Mouse (Mus musculus): ENCODE measurements around the gene Cd59b.

Cd59b gene

DNA sequence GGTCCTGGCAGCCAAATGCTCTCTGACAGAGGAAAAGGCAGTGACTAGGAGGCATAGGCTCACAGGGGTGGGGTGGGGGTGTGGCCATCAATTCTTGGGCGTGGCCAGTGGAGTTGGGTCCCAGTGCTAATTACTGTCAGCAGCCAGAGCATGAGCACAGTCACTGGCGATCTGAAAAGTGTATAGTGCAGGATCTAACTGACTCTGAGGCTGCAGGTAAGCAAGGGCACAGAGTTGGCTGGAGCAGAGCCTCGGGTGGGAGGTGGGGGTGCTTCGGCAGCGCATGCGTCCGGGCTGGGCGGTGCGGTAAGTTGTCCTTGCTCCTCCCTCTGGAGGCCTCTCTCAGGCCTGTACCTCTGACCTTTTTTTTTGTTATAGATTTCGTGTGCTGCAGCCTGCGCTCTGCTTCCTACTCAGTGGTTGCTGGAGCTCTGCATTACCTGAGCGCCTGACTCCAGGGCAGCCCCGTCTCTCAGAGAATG is at the start of gene Cd59b:
TSS of gene Cd59b (plus strand) at position 146 of the 482 bp plus-strand sequence.
- peak; percentile 37 for DNase-seq (ENCODE audit: low spot score)

DNA sequence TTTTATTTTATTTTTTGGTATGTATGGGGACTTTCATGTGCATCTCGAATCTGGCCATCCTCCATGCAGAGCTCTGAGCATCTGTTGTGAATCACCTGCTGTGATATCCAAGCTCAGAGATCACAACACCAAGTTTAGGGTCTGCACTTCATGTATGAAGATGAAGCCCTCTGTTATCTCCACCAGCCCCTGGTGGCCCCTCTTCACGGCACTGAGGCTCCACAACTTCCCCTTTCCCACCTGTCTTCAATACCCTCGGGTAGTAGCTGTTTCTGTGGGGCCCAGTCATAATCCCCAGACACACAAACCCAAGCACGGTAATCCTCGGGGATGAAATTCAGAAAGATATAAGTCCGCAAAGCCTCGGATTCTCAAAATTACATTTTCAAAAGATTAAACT is 46.6 kb upstream of the Cd59b start:
- no peak for DNase-seq (ENCODE audit: low spot score)

DNA sequence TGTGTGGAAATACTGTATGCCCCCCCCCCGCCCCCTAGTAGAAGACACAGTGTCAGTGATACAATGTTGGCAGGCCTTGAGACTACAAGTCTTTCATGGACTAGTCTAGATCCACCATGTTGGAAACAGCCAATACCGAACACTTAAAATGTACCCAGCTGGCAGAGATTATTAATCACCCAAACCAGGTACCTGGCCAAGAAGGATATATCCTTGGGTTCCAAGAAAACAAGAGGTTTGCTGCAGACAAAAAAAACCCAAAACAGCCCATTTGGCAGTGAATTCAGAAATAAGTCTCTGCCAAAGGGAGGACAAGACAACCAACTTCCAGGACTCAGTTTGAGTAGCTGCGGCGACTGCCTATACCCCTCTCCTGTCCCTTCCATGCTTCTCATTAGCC is 45.0 kb upstream of the Cd59b start:
- DNase-seq (ENCODE audit: low spot score), result no peak

DNA sequence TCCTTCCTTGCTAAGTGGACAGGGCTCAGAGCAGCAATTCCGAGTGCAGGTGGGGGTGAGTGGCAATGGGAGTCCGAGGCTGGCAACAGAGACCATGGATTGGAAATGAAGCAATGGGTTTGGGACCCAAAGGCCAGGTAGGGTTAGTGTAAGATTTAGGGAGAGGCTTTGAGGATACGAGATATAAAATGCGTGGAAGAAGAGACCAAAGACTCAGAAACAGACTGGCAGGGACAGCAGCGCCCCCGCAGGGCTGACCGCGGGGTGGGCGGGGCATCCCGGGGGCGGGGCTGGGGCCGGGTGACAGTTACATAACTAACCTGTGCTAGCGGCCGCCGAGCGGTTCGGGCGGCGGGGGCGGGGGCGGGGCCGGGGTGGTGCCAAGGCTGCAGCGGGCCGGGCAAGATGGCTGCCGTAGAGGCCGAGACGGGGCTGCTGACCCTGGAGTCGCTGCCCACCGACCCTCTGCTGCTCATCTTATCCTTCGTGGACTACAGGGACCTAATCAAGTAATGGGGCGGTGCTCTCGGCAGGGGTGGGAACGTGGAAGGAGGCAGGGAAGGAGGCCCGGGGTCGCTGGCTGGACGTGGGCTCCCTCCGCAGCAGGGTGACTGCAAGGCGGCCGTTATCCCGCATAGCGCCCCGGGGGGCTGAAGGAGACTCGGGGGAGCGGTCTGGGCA is 42.1 kb upstream of the Cd59b start, which contains the start of gene Fbxo3:
TSS of gene Fbxo3 (plus strand) at position 264 of the 681 bp plus-strand sequence.
- DNase-seq (ENCODE audit: low spot score), result peak; percentile 89

DNA sequence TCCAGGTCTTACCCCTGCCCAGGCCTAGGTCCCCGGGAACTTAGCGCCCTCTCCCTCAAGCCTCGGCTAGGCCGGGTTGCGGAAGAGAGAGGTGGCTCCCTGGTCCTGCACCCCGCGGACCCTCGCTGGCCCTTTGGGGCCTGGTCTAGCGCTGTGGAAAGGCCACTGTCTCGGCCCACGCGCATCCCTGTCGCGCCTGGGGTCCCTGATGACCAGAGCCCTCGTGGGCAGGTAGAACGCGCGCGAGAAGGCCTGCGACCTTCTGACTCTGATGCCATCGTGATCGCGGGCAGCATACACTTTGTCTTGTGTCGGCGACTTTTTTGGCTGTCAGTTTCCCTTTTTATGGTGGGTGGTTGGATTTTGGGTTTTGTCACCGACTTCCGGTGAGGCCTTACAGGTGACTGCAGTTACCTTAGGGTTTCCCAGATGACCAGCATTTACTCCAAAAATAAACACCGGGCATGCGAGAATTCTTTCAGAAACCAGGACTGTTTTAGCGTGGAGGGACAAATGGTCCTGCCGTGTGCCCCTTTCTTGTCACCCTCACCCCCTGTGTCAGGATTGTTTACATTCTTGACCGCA is 41.4 kb upstream of the Cd59b start, which contains the start of gene 4931422A03Rik:
TSS of gene 4931422A03Rik (minus strand) at position 223 of the 585 bp plus-strand sequence.
- DNase-seq (ENCODE audit: low spot score), result no peak

DNA sequence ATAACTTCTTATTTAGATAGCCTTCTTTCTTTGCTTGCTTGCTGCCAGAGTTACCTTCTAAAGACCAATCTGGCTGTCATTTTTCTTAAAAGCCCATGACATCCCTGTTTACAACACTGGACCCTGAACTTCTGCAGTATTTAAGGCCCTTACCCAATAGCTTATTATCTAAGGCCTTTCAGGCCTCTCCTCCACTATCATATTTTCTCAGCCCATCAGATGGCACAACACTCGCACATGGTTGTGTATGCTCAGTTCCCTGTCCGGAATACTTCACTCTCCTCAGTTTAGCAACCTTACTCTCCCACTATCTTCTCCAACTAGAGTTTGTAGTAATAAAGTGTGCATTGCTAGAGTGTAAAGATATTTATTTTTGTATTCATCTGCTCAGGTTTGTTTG is 40.6 kb upstream of the Cd59b start:
- no peak for DNase-seq (ENCODE audit: low spot score)

DNA sequence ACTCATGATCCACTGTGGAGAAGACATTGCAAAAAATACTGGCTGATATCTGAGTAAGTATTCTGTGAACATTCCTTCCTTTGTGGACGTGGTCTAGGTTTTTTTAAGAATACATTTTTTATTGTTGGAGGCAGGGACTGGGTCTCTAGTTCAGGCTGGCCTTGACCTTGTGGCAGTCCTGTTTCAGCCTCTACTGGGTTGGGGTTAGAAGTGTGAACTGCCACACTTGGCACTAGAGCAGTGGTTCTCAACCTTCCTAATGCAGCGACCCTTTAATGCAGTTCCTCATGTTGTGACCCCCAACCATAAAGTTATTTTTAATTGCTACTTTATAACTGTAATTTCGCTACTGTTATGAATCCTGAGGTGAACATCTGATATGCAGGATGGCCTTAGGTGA is 39.3 kb upstream of the Cd59b start:
- no peak for DNase-seq (ENCODE audit: low spot score)

DNA sequence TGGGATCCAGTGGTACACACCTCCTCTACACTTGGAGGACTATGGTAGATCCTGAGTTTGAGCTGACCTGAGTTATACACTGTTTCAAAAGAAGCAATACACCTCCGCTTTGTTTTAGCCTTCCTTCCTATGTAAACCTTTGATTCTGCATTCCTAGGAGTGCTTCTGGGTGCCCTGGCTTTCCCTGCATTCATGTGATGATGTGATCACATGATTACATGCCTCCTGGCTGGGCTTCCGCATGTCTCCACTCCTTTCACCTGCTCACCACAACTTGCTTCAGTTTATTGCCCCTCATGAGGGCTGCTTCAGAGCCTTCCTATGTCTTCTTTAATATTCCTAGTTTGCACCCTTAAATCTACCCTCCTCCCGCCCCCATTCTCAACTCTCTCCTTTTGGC is 37.6 kb upstream of the Cd59b start:
- no peak for DNase-seq (ENCODE audit: low spot score)

DNA sequence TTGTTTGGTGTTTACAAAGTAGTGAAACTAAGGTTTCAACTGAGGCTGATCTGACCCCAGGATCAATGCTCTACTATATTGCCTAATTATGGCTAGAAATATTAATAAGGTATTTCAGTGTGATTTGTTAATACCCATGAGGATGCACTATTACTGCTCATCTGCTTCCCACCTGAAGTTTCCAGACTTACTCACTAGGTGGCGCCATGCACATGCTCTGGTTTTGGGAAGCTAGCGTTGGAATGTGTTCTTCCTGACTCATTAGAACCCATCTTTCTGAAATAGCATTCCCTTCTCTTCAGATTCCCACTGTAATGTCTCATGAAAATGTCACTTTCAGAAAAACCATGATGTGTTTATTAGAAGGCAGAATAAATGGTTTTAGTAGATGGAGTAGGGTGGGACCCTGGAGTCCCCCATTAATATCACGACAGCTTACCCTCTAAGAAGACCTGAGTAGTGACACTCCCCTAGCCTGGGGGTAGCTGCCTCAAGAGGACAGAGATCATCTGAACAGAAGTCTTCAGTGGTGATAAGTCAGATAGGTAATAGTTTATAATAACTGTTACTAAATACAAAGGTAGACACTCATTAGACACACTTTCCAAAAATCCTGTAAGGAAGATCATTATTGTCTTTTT is 34.7 kb upstream of the Cd59b start:
- DNase-seq (ENCODE audit: low spot score), result peak; percentile 66

DNA sequence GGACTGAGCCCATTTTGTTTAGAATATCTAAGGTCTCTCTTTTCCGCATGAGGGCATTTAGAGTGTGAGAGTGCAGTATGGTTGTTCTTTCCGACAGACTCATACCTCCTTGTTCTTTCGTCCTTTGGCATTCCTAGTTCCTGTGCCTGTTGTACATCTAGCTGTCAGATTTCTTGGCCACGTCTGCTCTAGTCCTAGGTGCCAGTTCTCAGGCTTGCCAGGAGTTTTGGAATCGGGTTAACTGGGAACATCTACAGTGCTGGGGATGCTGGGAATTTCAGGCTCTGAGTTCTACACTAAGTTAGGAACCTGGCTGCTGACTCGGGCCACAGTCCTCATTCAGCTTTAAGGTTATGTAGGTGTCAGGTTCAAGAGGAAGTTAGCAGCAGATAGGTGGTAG is 34.1 kb upstream of the Cd59b start:
- DNase-seq (ENCODE audit: low spot score), result no peak

DNA sequence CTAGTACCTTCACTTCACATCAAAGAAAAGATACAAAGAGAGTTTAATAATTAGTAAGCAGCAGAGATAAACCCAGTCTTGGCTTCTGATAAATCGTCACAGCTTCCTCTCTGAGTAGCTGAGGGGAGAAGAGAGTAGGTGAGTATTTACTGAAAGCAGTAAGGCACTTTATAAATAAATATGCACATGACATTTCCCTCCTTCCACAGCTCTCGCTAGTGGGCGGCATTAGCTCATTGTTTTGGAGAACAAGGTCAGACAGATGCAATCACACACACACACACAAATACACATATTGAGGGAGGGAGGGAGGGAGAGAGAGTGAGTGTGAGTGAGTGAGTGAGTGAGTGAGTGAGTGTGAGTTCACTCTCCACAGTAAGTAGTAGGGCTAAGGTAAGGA is 33.3 kb upstream of the Cd59b start:
- DNase-seq (ENCODE audit: low spot score), result no peak

DNA sequence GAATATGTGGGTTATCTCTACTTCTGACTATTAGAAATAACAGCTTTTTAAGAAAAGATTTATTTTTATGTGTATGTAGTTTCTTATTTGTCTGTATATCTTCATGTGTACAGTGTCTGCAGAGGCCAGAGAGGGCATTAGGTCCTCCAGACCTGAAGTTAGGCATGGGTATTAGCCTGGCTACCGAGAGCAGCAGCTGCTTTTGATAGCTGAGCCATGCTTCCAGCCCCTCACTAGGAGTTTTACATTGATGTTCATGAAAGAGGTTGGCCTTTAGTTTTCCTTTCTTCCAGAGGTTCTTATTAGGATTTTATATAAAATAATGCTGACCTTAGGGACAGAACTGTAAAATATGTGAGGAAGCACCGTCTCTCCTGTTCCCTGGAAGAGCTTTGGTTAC is 31.4 kb upstream of the Cd59b start:
- DNase-seq (ENCODE audit: low spot score), result no peak

DNA sequence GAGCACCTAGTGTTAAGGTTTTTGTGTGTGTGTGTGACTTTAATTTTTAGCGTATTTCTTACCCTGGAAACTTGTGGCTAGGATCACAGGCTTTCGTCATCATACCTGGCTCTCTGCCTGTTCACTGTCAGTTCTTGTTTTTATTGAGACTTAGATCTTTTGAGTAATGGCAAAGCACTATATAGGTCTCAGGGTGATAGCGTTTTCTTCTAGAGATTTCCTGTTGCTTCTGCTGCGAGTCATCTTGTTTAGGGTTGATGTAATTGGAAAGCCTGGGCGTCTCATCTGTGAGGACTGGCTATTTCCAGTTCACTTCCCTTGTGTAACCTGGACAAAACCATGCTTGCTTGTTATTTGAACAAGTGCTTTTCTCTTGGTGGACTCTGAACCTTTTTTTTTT is 28.0 kb upstream of the Cd59b start:
- no peak for DNase-seq (ENCODE audit: low spot score)

DNA sequence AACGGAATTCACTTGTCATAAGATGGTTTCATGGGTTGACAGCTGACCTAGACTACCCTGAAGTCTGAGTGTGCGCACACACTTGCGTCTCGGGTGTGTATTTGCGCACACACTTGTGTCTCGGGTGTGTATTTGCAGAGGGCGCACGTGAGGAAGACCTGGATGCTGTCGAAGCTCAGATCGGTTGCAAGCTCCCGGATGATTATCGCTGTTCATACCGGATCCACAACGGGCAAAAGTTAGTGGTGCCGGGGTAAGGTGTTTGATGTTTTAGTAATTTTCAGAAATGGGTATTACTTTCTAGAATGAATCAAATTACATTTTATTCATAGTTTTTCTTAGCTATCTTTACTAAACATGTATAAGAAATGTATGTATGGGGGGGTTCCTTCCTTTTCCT is 26.9 kb upstream of the Cd59b start:
- no peak for DNase-seq (ENCODE audit: low spot score)

DNA sequence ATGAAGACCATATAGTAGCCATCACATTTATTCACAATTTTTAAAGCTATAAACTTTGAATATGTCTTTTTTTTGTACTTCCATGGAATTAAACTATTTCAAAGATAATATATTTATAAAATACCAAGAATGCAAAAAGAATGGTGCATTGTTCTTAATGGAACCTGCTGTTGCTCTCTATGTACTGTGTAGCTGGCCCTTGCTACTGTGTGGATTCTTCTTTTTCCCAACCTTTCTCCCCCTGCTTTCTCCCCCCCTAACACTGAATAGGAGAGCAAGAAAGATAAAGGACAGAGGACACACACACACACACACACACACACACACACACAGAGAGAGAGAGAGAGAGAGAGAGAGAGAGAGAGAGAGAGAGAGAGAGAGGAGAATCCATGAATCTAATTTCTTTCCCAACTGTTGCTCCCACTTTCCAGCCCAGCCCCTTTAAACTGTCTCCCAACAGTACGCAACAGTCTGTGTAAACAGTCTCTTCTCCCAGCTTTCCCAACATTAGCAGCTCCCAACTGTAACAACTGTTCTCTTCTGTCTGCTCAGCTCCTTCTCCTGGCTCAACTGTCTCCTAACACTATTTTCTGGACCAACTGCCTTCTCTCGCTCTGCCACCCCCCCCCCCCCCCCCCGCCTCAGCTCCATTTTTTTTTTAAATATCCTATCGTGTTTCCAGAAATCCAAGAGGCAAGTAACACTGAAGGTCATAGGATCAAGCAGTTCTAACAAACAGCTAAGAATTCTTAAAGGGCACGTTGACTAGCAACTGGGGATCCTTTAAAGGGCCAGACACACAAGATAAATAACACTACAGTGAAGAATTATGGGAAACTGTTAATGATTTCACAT is 25.8 kb upstream of the Cd59b start:
- DNase-seq (ENCODE audit: low spot score), result peak; percentile 30

DNA sequence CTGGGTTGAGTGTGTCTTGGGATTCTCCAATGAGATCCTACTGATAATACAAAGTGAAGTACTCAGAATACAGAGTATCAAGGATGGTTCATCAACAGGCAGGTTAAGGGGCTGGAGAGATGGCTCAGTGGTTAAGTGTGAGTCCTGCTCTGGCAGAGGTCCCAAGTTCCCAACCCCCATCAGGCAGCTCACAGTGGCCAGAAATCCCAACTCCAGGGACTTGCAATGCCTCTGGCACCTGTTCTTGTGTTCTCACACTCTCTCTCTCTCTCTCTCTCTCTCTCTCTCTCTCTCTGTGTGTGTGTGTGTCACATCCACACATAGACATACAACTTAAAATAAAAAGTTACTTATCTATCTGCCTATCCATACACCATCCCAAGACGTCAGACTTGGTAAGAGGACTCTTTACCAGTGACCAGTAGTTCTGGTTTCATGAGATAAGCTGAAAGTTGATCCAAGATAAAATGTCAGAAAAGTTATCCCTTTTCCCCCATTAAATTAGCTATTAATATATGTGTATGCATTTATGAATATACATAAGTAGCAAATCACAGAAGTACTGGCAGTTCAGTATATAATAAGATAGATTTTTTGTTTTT is 25.1 kb upstream of the Cd59b start:
- DNase-seq (ENCODE audit: low spot score), result no peak

DNA sequence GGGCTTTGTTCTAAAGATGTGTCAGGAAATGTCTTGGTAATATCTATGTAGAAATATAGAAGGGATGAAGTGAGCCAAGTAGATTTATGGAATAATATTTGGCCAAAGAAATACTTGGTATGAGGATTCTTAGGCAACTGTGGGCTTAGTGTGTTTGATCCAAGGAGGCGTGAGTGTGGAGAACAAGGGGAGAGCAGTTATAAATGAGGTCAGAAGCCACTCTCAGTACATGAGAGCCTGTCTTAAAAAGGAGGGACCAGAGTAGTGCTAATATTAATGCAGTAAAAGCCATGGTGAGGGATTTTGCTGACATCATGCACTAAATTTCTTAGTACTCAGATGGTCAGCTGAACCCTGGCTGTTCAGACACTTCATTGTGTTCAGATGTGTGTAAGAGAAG is 11.3 kb upstream of the Cd59b start:
- no peak for DNase-seq (ENCODE audit: low spot score)

DNA sequence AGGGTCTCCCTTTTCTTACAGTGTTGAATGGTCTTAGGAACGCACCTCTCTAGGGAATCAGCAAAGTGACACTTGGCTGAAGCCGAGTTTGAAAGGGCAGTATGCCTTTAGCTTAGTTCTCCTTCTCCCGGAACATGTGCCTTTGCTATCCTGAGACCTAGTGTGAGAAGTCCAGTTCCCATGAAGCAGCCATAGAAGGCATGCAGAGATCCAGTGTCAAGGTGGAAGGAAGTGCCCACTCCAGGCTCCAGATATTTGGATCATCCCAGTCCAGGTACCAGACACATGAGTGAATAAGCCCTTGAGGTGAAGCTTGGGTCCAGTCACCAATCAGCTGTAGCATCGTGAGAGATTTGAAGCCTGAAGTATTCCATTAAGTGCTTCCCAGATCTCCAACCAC is 10.7 kb upstream of the Cd59b start:
- no peak for DNase-seq (ENCODE audit: low spot score)

DNA sequence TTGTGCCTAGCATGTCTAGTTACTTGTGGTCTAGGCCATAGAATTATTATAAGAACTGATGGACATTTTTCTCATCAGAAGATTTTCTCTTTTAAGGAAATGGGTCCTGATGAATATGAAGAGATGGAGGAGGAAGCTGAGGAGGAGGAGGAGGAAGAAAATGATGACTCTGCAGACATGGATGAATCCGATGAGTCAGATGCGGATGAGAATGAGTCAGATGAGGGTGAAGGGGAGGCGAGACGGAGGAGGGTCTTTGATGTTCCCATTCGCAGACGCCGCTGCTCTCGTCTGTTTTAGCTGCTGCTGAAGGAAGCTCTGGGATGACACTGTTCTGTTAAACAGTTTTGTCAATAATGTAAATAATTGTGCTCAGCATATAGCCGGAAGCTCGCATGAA is 9.9 kb upstream of the Cd59b start:
- no peak for DNase-seq (ENCODE audit: low spot score)

DNA sequence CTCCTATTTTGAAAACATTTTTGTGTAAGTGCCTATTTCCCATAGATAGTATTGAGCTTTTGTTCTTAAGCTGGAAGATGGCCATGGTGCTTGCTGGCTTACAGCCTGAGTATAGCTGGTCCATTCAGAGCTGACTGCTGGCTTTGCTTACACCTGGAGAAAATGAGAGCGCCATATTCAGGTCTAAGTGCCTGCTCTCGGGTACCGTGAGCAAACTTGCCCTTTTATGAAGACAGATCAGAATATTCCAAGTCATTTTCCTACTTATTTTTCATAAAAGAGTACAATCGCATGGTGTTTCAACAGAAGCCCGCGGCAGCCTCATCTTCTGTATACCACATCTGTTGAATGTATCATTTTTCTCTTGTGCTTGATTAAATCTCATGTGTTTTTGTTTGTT is 8.7 kb upstream of the Cd59b start:
- DNase-seq (ENCODE audit: low spot score), result no peak

DNA sequence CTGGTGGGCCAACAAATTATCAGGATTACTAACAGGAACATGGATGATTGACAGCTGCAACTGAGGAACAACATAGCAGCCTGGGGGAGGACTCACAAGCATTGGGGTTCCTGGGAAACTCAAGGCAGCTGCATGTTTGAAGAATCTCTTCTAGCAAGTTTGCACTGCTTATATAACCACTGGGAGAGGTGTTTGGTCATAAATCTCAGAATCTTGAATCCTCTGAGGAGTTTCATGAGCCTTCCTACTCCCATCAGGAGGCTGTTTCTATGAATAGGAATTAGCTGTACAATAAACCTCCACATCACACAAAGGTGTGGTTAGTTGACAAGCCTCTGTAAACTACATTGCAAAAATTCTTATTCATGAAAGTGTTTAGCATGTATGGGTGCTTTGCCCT is 7.0 kb upstream of the Cd59b start:
- no peak for DNase-seq (ENCODE audit: low spot score)

DNA sequence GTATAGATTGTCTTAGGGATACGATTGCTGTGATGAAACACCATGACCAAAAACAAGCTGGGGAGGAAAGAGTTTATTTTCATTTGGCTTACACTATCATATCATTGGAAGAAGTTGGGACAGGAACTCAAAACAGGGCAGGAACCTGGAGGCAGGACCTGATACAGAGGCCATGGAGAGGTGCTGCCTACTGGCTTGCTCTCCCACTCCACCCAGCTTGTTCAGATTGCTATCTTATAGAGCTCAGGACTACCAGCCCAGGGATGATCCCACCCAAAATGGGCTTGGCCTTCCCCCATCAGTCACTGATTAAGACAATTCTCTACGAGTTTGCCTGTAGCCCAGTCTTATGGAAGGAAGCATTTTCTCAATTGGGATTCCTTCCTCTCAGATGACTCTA is 5.5 kb upstream of the Cd59b start:
- DNase-seq (ENCODE audit: low spot score), result no peak
